Mouse (Mus musculus) colon, adult 2 months (tissue): ENCODE measurements around the gene Apol10b. TPM values are rescaled to one million over a fixed set of nuclear protein-coding genes. Genes with fewer than 3 reads are reported as not detected.

Source experiments
- polyA plus RNA-seq: library from polyadenylated mRNA; depleted of rRNA; stranded (reverse); fragments of >200 nt; gene quantifications from 2 replicates; pipeline ENCODE4 v1.2.3, GENCODE M21; 2012; rRNA removed

Gene Apol10b
- polyA plus RNA-seq = 0.12 and 0.19 TPM in 2 replicates

DNA sequence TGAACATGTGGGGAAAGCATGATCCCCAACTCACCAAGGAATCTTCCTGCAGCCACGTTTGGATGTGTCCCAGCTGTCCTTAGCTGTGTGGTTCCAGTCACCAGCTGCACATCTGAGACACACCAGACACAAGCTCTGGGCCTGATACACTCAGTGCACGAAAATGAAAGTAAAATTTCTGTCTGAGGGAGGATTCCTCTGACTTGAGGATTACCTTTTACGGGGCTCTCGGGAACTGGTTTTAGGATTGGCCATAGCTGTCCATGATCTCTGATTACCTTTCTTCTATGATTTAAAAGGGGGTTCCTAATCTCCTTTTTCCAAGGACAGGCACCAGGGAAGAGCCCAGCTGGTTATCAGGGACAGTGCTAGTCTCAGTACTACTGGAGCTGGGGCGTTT lies at the start of gene Apol10b:
Gene Apol10b (minus strand): TSS at position 165 of the 400 bp plus-strand sequence.

DNA sequence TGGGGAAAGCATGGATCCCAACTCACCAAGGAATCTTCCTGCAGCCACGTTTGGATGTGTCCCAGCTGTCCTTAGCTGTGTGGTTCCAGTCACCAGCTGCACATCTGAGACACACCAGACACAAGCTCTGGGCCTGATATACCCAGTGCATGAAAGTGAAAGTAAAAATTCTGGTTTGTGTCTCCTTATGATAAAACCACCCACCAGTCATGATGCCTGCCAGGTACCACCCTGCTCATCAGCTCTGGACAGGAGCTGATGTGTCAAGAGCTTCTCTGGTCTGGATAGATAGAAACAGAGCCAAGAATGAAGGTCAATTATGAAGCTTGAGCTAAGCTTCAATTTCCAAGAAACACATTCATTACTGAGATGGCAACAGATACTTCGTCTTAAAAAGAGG lies 47.3 kb upstream of the Apol10b start, which contains the start of gene Apol11b:
Gene Apol11b (minus strand): TSS at position 111 of the 400 bp plus-strand sequence.

DNA sequence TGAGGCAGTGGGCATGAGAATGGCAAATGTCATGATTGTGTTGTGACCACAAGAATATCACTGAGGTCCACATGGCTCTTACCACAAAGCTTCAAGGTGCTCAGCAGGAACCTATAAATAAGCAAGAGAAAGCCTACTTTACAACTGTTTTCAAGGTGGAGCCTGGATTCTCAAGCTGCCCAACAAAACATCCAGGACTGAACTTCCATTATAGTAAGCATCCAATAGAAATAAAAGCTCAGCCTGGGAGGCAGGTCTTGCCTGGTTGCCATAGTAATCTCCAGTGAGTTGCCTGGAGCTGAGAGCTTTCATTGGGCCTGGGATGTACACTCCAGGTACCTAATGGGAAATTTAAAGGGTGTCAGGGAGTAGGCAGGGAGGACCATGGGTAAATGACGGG lies 3.0 kb upstream of the Apol10b start, which contains the start of gene Gm36245:
Gene Gm36245 (plus strand): TSS at position 301 of the 400 bp plus-strand sequence.

DNA sequence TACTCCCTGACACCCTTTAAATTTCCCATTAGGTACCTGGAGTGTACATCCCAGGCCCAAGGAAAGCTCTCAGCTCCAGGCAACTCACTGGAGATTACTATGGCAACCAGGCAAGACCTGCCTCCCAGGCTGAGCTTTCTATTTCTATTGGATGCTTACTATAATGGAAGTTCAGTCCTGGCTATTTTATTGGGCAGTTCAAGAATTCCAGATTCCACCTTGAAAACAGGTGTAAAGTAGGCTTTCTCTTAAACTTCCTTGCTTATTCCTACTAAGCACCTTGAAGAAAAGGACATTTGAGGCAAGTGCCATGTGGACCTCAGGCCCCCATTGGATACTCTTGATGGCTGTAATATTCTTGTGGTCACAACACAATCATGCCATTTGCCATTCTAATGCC lies 34.1 kb downstream of the Apol10b start, which contains the start of gene 1700025B11Rik:
Gene 1700025B11Rik (minus strand): TSS at position 101 of the 400 bp plus-strand sequence.

Other genes with a start within 250 kb of the Apol10b start
- 4.1 and 9.1 TPM in 2 replicates for gene Apol7a, start 197.0 kb downstream of the Apol10b start, polyA plus RNA-seq
- gene Apol9a, start 185.0 kb downstream of the Apol10b start, polyA plus RNA-seq = 5.0 and 5.8 TPM in 2 replicates
- 0.14 TPM in 1 of 2 replicates, not detected in the other for gene Apol7b, start 148.6 kb downstream of the Apol10b start, polyA plus RNA-seq
- gene Apol10a, start 119.1 kb downstream of the Apol10b start, polyA plus RNA-seq = 10.6 and 16.7 TPM in 2 replicates
- not detected in 2 replicates for gene Apol11a, start 87.9 kb downstream of the Apol10b start, polyA plus RNA-seq
- 4.8 and 9.0 TPM in 2 replicates for gene Apol7c, start 62.8 kb downstream of the Apol10b start, polyA plus RNA-seq
- not detected in 2 replicates for gene 1700025B11Rik, start 34.2 kb downstream of the Apol10b start, polyA plus RNA-seq
- gene Gm36245, start 3.1 kb upstream of the Apol10b start, polyA plus RNA-seq = not detected in 2 replicates
- 0.10 TPM in 1 of 2 replicates, not detected in the other for gene Apol11b, start 47.2 kb upstream of the Apol10b start, polyA plus RNA-seq
- gene Apol7e, start 102.7 kb upstream of the Apol10b start, polyA plus RNA-seq = 1.1 and 1.4 TPM in 2 replicates
- 1.7 and 3.0 TPM in 2 replicates for gene Apol9b, start 132.9 kb upstream of the Apol10b start, polyA plus RNA-seq
- gene Apol8, start 160.9 kb upstream of the Apol10b start, polyA plus RNA-seq = 0.06 and 0.15 TPM in 2 replicates
- 106 and 124 TPM in 2 replicates for gene Myh9, start 246.1 kb upstream of the Apol10b start, polyA plus RNA-seq